Mouse (Mus musculus): ENCODE results near the gene Pakap.

DNA sequence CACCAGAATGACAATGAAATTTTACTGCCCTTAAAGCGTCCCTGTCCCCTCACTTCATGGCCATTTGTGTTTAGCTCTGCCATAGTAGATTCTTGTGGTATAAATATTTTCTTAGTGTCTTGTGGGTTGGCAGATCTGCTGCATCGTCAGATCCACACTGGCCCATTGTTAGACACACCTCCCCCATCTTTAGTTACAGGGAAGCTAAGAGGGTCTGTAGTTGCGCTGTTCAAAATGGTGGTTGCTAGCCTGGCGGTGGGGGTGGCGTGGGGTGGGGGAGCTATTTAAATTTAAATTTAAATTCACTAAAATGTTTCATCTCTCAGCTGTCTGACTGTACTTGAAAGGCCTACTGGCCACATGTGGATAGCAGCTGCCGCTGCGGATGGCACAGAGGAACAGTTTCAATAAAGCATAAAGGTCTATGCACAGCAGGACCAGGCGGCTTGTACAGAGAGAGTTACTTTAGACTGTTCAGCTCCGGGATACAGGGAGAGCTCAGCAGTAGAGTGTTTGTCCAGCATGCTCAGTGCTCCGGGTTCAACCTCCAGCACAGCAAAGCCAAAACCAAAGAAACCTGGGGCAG lies 324.1 kb downstream of the Pakap start:
- TF ChIP-seq GATA1 (IDR thresholded peaks at IDR 0.05; ENCODE audit: low read length) (no peak), TAL1 (IDR thresholded peaks at IDR 0.05; ENCODE audit: low read length) (no peak)

Data from erythroblast, embryonic 14.5 days (primary cell).